Mouse (Mus musculus): ENCODE measurements around the gene Wt1.

- no peak for TF ChIP-seq GATA1 (IDR thresholded peaks at IDR 0.05; ENCODE audit: borderline replicate concordance, low read length)
- no peak for TF ChIP-seq FLI1 (IDR thresholded peaks at IDR 0.05; ENCODE audit: low read length)
Measured at GRCm38 (mm10) chr2:105128564-105128963, 2.2 kb downstream of the Wt1 start.
